ENCODE assay signal across 11 mouse cellular contexts in the genomic region with DNA sequence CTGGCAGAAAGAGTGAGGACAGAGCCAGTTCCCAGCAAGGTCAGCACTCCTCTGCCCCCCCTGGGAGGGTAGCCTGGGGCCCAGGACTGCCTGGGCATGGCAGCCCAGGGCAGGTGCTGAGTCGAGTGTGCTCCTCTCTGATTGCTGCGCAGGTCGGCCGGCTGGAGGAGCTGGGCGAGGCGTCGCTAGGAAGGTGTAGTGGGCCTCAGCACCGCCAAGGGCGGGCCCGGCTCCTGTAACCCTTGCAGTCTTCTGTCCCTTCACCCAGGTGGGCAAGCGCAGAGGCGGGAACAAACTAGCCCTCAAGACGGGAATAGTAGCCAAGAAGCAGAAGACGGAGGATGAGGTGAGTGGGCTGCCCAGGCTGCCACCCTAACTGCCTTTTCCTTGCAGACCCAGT. TPM values are rescaled to one million over a fixed set of nuclear protein-coding genes. Genes with fewer than 3 reads are reported as not detected.
A peak's percentile ranks its signal among the peaks of the same experiment; 100 is the strongest.
DNase-seq lines count a peak whose midpoint lies in the region; ATAC-seq and TF ChIP-seq lines count a peak whose summit lies in the region.
"Had no signal": no experiment of that assay in that cellular context is flagged by ENCODE, and none has a peak within 500 bp of the region (broad histone marks: within the 10 kb centered on the region; RNA-seq: fewer than 3 reads in every experiment).

No protein-coding gene starts in this region.

- H3K27me3 ChIP-seq in ES-Bruce4 (ENCODE audit: control insufficient read depth, insufficient read depth, low read length, poor library complexity, severe bottlenecking), result no peaks in the 10 kb centered on the region
- H3K27me3 ChIP-seq in forebrain, postnatal 0 days (ENCODE audit: insufficient read depth, low read length), result no peaks in the 10 kb centered on the region
- no peaks in the 10 kb centered on the region for H3K27me3 ChIP-seq in liver, embryonic 12.5 days (replicated peaks)

- H3K4me2 ChIP-seq in forebrain, postnatal 0 days (ENCODE audit: low read depth), result peak overlapping the region; percentile 81; the same call in 1 of the 2 replicates
- H3K4me2 ChIP-seq in liver, embryonic 12.5 days, result peak overlapping the region; percentile 96

- 96% methylated on average over 14 of the region's 14 CpGs for WGBS in forebrain, postnatal 0 days
- WGBS in liver, embryonic 12.5 days (ENCODE audit: insufficient replicate concordance), result 81% methylated on average over 14 of the region's 14 CpGs

- peak; percentile 95 for DNase-seq in heart, adult 11 months
- no peak for DNase-seq in heart, adult 8-10 months (ENCODE audit: low spot score)
- no peak for DNase-seq in forebrain, postnatal 0 days
- no peak for DNase-seq in urinary bladder, postnatal 14 days (ENCODE audit: low spot score)
- no peak for DNase-seq in spleen, postnatal 10 days (ENCODE audit: low spot score in 2 of 2)
- no peak for DNase-seq in cerebellum, postnatal 4 days (ENCODE audit: low spot score in 2 of 2)
- DNase-seq: adrenal gland, postnatal 25 days; kidney, postnatal 14 days had no signal

- no peak overlapping the region for H3K27ac ChIP-seq in ES-Bruce4 (ENCODE audit: insufficient read depth, low read length)
- no peak overlapping the region for H3K27ac ChIP-seq in forebrain, postnatal 0 days (ENCODE audit: low read depth, low read length)
- H3K27ac ChIP-seq in liver, embryonic 12.5 days, result peak overlapping the region; percentile 61

- TF ChIP-seq CTCF in ES-Bruce4 (IDR thresholded peaks at IDR 0.05; ENCODE audit: low read depth, low read length), result no peak
- no peak for TF ChIP-seq CTCF in forebrain, postnatal 0 days (IDR thresholded peaks at IDR 0.05; ENCODE audit: low read depth)

- no peak for TF ChIP-seq EP300 in ES-Bruce4 (IDR thresholded peaks at IDR 0.05; ENCODE audit: insufficient read depth, low read depth, low read length)

- no peak for ATAC-seq in forebrain, postnatal 0 days
- ATAC-seq in liver, embryonic 12.5 days, result no peak

- peak overlapping the region; percentile 99 for H3K9ac ChIP-seq in ES-Bruce4 (ENCODE audit: low read depth, poor library complexity, severe bottlenecking)
- peak overlapping the region; percentile 0; the same call in 1 of the 2 replicates for H3K9ac ChIP-seq in forebrain, postnatal 0 days
- peak overlapping the region; percentile 100 for H3K9ac ChIP-seq in liver, embryonic 12.5 days

- peaks cover 42% of the 10 kb centered on the region for H3K36me3 ChIP-seq in ES-Bruce4 (ENCODE audit: control insufficient read depth, insufficient read depth, low read length, poor library complexity, severe bottlenecking)
- peaks cover 29% of the 10 kb centered on the region for H3K36me3 ChIP-seq in forebrain, postnatal 0 days (ENCODE audit: insufficient read depth)
- H3K36me3 ChIP-seq in liver, embryonic 12.5 days, result peaks cover 61% of the 10 kb centered on the region

- no peak for TF ChIP-seq POLR2A in ES-Bruce4 (IDR thresholded peaks at IDR 0.05; ENCODE audit: insufficient read depth, low read length)

- H3K4me1 ChIP-seq in ES-Bruce4 (ENCODE audit: control insufficient read depth, insufficient read depth, low read length), result no peaks in the 10 kb centered on the region
- peaks cover 27% of the 10 kb centered on the region for H3K4me1 ChIP-seq in forebrain, postnatal 0 days (ENCODE audit: insufficient read depth)
- H3K4me1 ChIP-seq in liver, embryonic 12.5 days, result peaks cover 66% of the 10 kb centered on the region

- H3K9me3 ChIP-seq in ES-Bruce4 (replicated peaks; ENCODE audit: control insufficient read depth, insufficient read depth, low read length, poor library complexity, severe bottlenecking), result no peaks in the 10 kb centered on the region
- no peaks in the 10 kb centered on the region for H3K9me3 ChIP-seq in forebrain, postnatal 0 days (ENCODE audit: low read length)
- no peaks in the 10 kb centered on the region for H3K9me3 ChIP-seq in liver, embryonic 12.5 days (replicated peaks)

- no peak overlapping the region for H3K4me3 ChIP-seq in ES-Bruce4 (ENCODE audit: low read depth, low read length)
- H3K4me3 ChIP-seq in forebrain, postnatal 0 days (ENCODE audit: low read depth, low read length), result no peak overlapping the region
- peak overlapping the region; percentile 100 for H3K4me3 ChIP-seq in liver, embryonic 12.5 days

RNA-seq across cellular contexts. Expression of a gene that starts 2.6 kb away (rescaled TPM):
- total RNA-seq in heart, adult 8-10 months (2022), result 10 to 100 TPM; 76.6 to 90.6 (median 78.6) TPM
- 82.4 and 96.1 TPM in 2 replicates for polyA plus RNA-seq in ES-Bruce4 (2011; ENCODE audit: insufficient read depth, insufficient read length, low read depth, missing spikeins)
- 338 and 447 TPM in 2 replicates for total RNA-seq in forebrain, postnatal 0 days (2014; rRNA removed)
- polyA plus RNA-seq in forebrain, postnatal 0 days (2015; fragmentation: Nextera tagmentation; extraction: Ambion mirVana), result 161 and 178 TPM in 2 replicates
- 133 and 139 TPM in 2 replicates for polyA plus RNA-seq in liver, embryonic 12.5 days (2016; fragmentation: Nextera tagmentation; extraction: Ambion mirVana)

RNA-seq across cellular contexts. Expression of a gene that starts 4.2 kb away (rescaled TPM):
- total RNA-seq in heart, adult 8-10 months (2022), result 10 to 100 TPM; 63.5 to 72.5 (median 65.4) TPM
- 170 and 171 TPM in 2 replicates for polyA plus RNA-seq in ES-Bruce4 (2011; ENCODE audit: insufficient read depth, insufficient read length, low read depth, missing spikeins)
- total RNA-seq in forebrain, postnatal 0 days (2014; rRNA removed), result 136 and 160 TPM in 2 replicates
- polyA plus RNA-seq in forebrain, postnatal 0 days (2015; fragmentation: Nextera tagmentation; extraction: Ambion mirVana), result 153 and 180 TPM in 2 replicates
- 85.8 and 87.3 TPM in 2 replicates for polyA plus RNA-seq in liver, embryonic 12.5 days (2016; fragmentation: Nextera tagmentation; extraction: Ambion mirVana)

RNA-seq across cellular contexts. Expression of a gene that starts 7.4 kb away (rescaled TPM):
- total RNA-seq in heart, adult 8-10 months (2022), result 10 to 100 TPM; 29.6 to 32.4 (median 30.8) TPM
- polyA plus RNA-seq in ES-Bruce4 (2011; ENCODE audit: insufficient read depth, insufficient read length, low read depth, missing spikeins), result 193 and 195 TPM in 2 replicates
- 129 and 155 TPM in 2 replicates for total RNA-seq in forebrain, postnatal 0 days (2014; rRNA removed)
- polyA plus RNA-seq in forebrain, postnatal 0 days (2015; fragmentation: Nextera tagmentation; extraction: Ambion mirVana), result 40.4 and 52.3 TPM in 2 replicates
- 31.1 and 32.3 TPM in 2 replicates for polyA plus RNA-seq in liver, embryonic 12.5 days (2016; fragmentation: Nextera tagmentation; extraction: Ambion mirVana)

RNA-seq across cellular contexts. Expression of a gene that starts 14.9 kb away (rescaled TPM):
- total RNA-seq in heart, adult 8-10 months (2022), result not detected
- polyA plus RNA-seq in ES-Bruce4 (2011; ENCODE audit: insufficient read depth, insufficient read length, low read depth, missing spikeins), result 0.70 and 1.2 TPM in 2 replicates
- total RNA-seq in forebrain, postnatal 0 days (2014; rRNA removed), result not detected in 2 replicates
- polyA plus RNA-seq in forebrain, postnatal 0 days (2015; fragmentation: Nextera tagmentation; extraction: Ambion mirVana), result 0.11 and 0.15 TPM in 2 replicates
- polyA plus RNA-seq in liver, embryonic 12.5 days (2016; fragmentation: Nextera tagmentation; extraction: Ambion mirVana), result not detected in 2 replicates
- total RNA-seq: adrenal gland, postnatal 25 days; megakaryocyte progenitor cell, adult 5-6 weeks had no signal

RNA-seq across cellular contexts. Expression of a gene that starts 30.6 kb away (rescaled TPM):
- 1 to 10 TPM; 2.9 to 4.0 (median 3.3) TPM for total RNA-seq in heart, adult 8-10 months (2022)
- polyA plus RNA-seq in ES-Bruce4 (2011; ENCODE audit: insufficient read depth, insufficient read length, low read depth, missing spikeins), result 25.1 and 26.3 TPM in 2 replicates
- total RNA-seq in forebrain, postnatal 0 days (2014; rRNA removed), result 106 and 115 TPM in 2 replicates
- polyA plus RNA-seq in forebrain, postnatal 0 days (2015; fragmentation: Nextera tagmentation; extraction: Ambion mirVana), result 79.8 and 87.4 TPM in 2 replicates
- 8.5 and 9.5 TPM in 2 replicates for polyA plus RNA-seq in liver, embryonic 12.5 days (2016; fragmentation: Nextera tagmentation; extraction: Ambion mirVana)

Comparison
In these comparisons a context has a peak if more than half of its experiments do, and no peak if none do; other contexts are left out.
1. H3K9ac ChIP-seq: peak in every context shown above with its lines; median percentile 100 in liver, embryonic 12.5 days; 99 in ES-Bruce4; 0 in forebrain, postnatal 0 days.